Mouse (Mus musculus) cerebellum, postnatal 10 days (tissue): ENCODE data around the gene Srgn.
"Not testable (repeated sequence)": the region's sequence is repeated elsewhere in the genome, so short reads cannot be mapped to it uniquely, and the experiment has no call there.

ENCODE experiments used
- DNase-seq, 2 experiments: peaks; one replicate each; pipeline ENCODE4 v3.0.0; 2021; ENCODE audit warnings: mixed read lengths in 2 of 2

Srgn gene

GRCm38 (mm10) chr10:62481108-62481852 is 46.0 kb downstream of the Srgn start:
- no peak for DNase-seq

- no peak for DNase-seq
Observed at GRCm38 (mm10) chr10:62476980-62477379, 50.3 kb downstream of the Srgn start.

- no peak for DNase-seq
Observed at GRCm38 (mm10) chr10:62474944-62475343, 52.3 kb downstream of the Srgn start.

GRCm38 (mm10) chr10:62471105-62471504 is 56.1 kb downstream of the Srgn start:
- no peak for DNase-seq

GRCm38 (mm10) chr10:62469736-62470135 is 57.5 kb downstream of the Srgn start:
- DNase-seq = no peak

- DNase-seq = no peak
Observed at GRCm38 (mm10) chr10:62461321-62461720, 65.9 kb downstream of the Srgn start.

- not testable (repeated sequence) for DNase-seq
Observed at GRCm38 (mm10) chr10:62452001-62452400, 75.2 kb downstream of the Srgn start.

- DNase-seq = peak in 1 of 2 experiments; percentile 30
Observed at GRCm38 (mm10) chr10:62450280-62450640, 77.0 kb downstream of the Srgn start.

- DNase-seq = peak; percentile 97
Observed at GRCm38 (mm10) chr10:62449364-62450279, 77.6 kb downstream of the Srgn start, which contains the start of the genes 4930507D05Rik and Supv3l1. Gene 4930507D05Rik (plus strand): TSS chr10:62449489. Gene Supv3l1 (minus strand): TSS chr10:62449738.
